Mouse (Mus musculus) mature B cell (primary cell): ENCODE data around the gene Chrna3.

Experiments used
- in situ Hi-C: fragments of 300-500 bp; cut with MboI; formaldehyde crosslinking; loops from 2 replicates; pipeline ENCODE4 v1.14.3; 2019

The Chrna3 gene

DNA sequence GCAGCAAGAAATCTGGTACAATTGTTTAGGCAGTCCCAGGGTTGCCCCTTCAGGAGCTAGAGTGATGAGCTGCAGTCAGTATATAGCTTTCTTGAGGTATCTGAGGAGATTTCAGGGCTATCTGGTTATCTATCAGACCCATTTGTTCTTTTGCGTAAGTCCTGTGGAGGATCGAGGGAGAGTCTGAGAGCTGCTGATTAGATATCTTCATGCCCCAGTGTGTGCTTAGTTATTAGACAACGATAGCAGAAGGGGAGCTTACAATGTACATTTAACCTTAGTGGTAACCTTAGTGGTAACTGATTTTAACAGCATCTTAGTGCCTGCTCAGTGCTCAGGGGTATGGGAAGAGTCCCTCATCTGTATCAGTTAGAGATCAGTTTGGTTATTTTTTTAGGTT lies 30.7 kb downstream of the Chrna3 start:
- in situ Hi-C loops: no loop called here

DNA sequence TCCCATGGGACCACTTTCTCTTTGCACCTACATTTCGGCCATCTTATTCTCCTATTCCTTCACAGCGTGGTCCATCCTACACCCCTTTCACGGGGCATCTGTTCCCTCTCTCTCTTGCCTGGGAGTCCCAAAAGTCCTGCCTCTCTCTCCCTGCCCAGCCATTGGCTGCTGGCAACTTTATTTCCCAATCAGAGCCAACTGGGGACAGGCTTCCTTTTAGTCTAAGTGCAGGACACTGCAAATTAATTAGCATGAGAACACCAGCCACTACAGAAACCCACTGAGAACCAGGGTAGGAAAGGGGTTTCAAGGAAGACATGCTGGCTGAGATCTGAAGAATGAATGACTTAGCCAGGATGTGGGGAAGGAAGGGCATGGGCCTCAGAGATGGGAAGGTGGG lies 32.0 kb downstream of the Chrna3 start:
- in situ Hi-C loops: no loop called here

DNA sequence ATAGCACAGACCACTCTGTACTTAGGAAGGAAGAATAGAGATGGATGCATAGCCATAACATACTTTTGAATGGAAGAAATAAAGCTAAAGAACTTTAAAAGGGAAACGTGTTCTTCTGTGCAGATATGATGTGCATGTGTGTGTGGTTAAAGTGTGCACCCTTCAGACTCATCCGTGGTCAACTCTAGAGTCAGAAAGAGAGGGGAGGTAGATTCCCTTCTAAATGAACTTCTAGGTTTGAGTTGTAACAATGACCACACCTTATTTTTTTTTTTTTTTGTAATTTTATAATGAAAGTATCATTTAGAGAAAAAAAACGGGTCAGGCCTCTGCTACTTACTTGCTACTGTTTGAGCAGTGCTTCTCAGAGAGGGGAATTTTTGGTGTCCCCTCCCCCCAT lies 36.0 kb downstream of the Chrna3 start:
- in situ Hi-C loops: no loop called here

DNA sequence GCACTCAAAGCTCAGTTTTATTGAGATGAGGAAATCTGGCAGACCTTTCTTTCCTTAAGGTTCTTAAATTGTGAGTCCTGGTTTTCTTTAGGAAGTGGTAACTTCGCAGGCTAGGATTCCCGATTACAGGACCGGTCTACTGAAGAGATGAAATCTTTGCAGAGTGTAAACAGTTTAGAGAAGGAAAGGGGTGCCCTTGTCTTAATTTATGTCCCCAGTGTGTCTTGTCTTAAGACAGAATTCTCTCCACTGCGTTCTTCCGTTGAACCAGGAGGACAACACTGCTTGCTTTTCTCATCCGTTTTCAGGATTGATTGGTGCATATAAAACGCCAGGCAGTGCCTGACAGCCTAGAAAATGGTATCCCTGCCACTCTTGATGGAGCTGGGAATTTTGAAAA lies 44.0 kb downstream of the Chrna3 start:
- in situ Hi-C loops: no loop called here

DNA sequence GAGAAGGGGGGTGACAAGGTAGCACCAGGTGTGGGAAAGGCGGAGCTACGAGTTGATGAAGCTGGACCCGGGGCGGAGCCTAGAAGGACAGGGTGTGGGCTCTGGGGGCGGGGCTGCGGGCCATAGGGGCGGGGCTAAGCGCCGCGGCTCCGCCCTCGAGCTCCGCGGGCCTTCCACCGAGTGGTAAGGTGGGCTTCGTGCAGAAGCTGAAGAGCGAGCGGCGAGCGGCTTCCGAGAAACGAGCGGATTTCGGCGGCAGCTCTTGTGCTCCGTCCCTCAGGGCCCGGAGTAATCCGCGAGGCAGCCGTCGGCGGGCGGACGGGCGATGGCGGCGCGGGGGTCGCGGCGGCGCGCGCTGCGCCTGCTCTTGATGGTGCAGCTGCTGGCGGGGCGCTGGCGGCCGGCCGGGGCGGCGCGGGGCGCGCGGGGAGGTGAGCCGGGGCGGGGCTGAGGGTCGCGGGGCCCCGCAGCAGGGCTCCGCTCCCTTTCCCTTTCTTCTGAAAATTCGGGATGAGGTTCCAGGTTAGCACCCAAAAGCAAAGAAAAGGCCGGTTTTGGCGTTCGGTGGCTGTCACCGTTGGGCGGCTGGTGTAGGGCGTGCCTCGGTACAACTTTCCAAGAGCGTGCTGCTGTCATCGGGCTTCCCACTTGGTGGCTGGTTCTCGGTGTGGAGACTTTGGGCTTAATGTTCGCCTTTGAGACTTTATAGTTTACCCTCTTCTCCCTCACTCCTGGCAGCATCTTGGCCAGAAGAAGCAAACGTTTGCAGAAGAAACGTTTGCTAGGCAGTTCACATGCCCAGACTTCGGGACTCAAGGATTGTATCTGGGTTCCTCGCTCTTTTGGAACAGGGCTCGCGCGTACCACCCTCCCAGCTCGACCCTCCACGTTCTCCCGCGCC lies 44.8 kb downstream of the Chrna3 start:
- in situ Hi-C loops: no loop called here

DNA sequence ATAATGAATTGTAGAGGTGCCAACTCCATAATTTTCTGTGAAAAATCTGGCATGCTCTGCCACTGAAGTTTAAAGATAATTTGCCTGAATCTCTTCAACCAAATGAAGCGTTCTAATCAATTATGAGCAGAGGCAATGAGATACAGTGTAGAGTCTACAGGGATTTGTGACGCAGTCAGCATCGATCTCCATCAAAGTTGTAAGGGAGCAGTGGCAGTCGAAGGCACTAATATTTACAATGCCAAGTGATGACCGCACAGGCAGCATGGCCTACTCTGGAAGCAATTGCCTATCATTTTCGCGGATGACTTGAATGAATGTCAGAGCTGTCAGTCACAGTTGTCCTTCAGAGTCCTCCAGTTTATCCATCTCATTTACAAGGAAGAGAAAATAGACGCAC lies 45.7 kb downstream of the Chrna3 start, which contains the start of gene Chrna5:
Gene Chrna5 (plus strand): TSS at position 207 of the 400 bp plus-strand sequence.
- in situ Hi-C loops: no loop called here

DNA sequence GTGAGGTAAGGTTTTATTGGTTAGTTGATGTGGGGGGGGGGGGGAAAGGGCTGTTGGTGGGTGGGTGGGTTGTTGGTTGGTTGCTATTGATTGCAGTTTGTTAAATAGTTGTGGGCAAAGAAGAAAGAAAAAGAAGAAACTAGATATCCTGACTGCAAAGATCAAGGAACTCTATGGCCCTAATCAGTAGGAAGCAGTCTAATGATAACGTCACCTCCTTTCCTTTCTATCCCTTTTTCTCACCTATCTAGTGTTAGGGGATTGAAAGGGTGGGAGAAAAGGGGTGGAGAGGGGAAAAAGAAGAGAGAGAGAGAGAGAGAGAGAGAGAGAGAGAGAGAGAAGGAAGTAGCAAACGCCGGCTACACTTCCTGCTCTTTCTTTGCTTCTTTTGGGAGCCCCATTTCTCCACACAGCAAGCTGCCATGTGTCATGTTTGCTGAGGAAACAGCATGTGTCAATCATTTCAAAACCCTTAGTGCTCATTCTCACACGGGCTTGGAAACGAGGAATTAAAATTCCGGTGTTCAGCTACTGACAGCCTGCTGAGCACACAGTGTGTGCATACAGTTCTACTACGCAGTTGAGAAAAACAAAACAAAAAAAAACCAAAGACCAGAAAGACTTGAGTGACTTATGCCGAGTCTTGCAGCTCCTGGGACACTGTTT lies 56.3 kb downstream of the Chrna3 start:
- in situ Hi-C loops: no loop called here

DNA sequence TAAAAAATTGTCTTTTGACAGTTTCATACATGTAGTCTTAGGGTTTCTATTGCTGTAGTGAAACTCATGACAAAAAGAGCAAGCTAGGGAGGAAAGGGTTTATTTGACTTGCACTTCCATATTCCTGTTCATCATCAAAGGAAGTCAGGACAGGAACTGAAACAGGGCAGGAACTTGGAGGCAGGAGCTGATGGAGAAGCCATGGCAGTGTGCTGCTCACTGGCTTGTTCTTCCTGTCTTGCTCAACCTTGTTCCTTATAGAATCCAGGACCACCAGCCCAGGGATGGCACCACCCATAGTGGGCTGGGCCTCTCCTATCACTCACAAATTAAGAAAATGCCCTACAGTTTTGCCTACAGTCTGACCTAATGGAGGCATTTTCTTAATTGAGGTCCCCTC lies 62.7 kb downstream of the Chrna3 start:
- in situ Hi-C loops: no loop called here

DNA sequence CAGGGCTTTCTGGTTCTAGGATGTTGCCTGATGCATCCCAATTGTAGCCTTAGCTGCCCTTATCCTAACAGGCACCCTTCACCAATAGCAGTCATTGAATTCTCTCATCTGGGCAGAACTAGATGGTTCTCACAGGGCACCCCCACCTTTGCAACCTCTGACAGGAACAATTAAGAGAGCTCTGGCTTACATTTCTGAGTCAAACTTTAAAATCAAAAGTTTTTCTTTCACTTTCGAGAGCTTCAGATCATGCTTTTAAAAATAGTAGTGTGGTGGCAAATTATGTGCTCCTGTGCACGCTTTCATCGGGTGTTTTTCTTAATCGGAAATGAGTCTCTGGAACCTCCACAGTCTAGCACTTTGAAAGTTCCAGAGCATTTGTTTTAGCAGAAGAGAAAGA lies 65.3 kb downstream of the Chrna3 start:
- in situ Hi-C loops: no loop called here
